Mouse (Mus musculus) gastrocnemius, postnatal 10 days (tissue): ENCODE data around the gene Nkd1. TPM values are rescaled to one million over a fixed set of nuclear protein-coding genes. Genes with fewer than 3 reads are reported as not detected.

Experiments
- DNase-seq: peaks from one replicate; pipeline ENCODE4 v3.0.0; 2021; ENCODE audit warnings: mixed read lengths
- total RNA-seq, 2 experiments: library from RNA; stranded (reverse); gene quantifications; 2 replicates each; pipeline ENCODE4 v1.2.3; 2021

The Nkd1 gene
- total RNA-seq, 2 experiments from 2014 or later: 6.5 to 8.2 TPM

- DNase-seq: no peak
These were observed 17.1 kb downstream of the Nkd1 start for GRCm38 (mm10) chr8:88537998-88538975.

GRCm38 (mm10) chr8:88538976-88539371 is 17.8 kb downstream of the Nkd1 start:
- DNase-seq: no peak

- DNase-seq: no peak
These were observed 18.8 kb downstream of the Nkd1 start for GRCm38 (mm10) chr8:88539963-88540362.

- no peak for DNase-seq
These were observed 21.6 kb downstream of the Nkd1 start for GRCm38 (mm10) chr8:88542596-88543213.

GRCm38 (mm10) chr8:88544677-88545076 is 23.5 kb downstream of the Nkd1 start:
- no peak for DNase-seq

GRCm38 (mm10) chr8:88545441-88545840 is 24.3 kb downstream of the Nkd1 start:
- DNase-seq: no peak

- no peak for DNase-seq
These were observed 25.0 kb downstream of the Nkd1 start for GRCm38 (mm10) chr8:88546032-88546732.

GRCm38 (mm10) chr8:88555669-88556068 is 34.5 kb downstream of the Nkd1 start:
- peak; percentile 63 for DNase-seq

GRCm38 (mm10) chr8:88559985-88560473 is 38.9 kb downstream of the Nkd1 start:
- DNase-seq: no peak

- no peak for DNase-seq
These were observed 40.2 kb downstream of the Nkd1 start for GRCm38 (mm10) chr8:88561402-88561801.

- no peak for DNase-seq
These were observed 43.2 kb downstream of the Nkd1 start for GRCm38 (mm10) chr8:88564256-88564903.

- no peak for DNase-seq
These were observed 45.0 kb downstream of the Nkd1 start for GRCm38 (mm10) chr8:88566119-88566518.

- peak; percentile 57 for DNase-seq
These were observed 46.4 kb downstream of the Nkd1 start for GRCm38 (mm10) chr8:88567314-88568121.

- DNase-seq: no peak
These were observed 47.1 kb downstream of the Nkd1 start for GRCm38 (mm10) chr8:88568211-88568610.

GRCm38 (mm10) chr8:88569366-88569765 is 48.2 kb downstream of the Nkd1 start:
- no peak for DNase-seq

- no peak for DNase-seq
These were observed 49.3 kb downstream of the Nkd1 start for GRCm38 (mm10) chr8:88570293-88570998.

- DNase-seq: peak; percentile 44
These were observed 50.5 kb downstream of the Nkd1 start for GRCm38 (mm10) chr8:88571434-88572184.

- no peak for DNase-seq
These were observed 51.2 kb downstream of the Nkd1 start for GRCm38 (mm10) chr8:88572185-88572909.
